Mouse (Mus musculus) intestine, embryonic 16.5 days (tissue): ENCODE measurements around the gene C5ar1. TPM values are rescaled to one million over a fixed set of nuclear protein-coding genes. Genes with fewer than 3 reads are reported as not detected.

Source experiments
- ATAC-seq: fragments of 200-750 bp; cut with Nextera tagmentation; 2 replicates; pipeline ENCODE4 v1.8.0; 2017; ENCODE audit warnings: moderate TSS enrichment, moderate library complexity
- H3K27ac ChIP-seq: fragments of 300-500 bp; sonication (generic); 2 replicates; pipeline ENCODE4 v1.5.1; 2014; ENCODE audit warnings: mild to moderate bottlenecking, low read length
- H3K27me3 ChIP-seq: fragments of 300-500 bp; sonication (generic); replicated peaks from 2 replicates; pipeline ENCODE4 v1.6.1; 2014; ENCODE audit warnings: low read length, control low read depth, mixed read lengths; ENCODE audit not compliant: control insufficient read depth, insufficient read depth
- H3K36me3 ChIP-seq: fragments of 300-500 bp; sonication (generic); 2 replicates; pipeline ENCODE4 v1.6.1; 2014; ENCODE audit warnings: low read length, control low read depth; ENCODE audit not compliant: control insufficient read depth, insufficient read depth
- H3K4me1 ChIP-seq: fragments of 300-500 bp; sonication (generic); 2 replicates; pipeline ENCODE4 v1.6.1; 2014; ENCODE audit warnings: low read length, control low read depth, mixed read lengths; ENCODE audit not compliant: control insufficient read depth, insufficient read depth
- H3K4me2 ChIP-seq: fragments of 300-500 bp; sonication (generic); 2 replicates; pipeline ENCODE4 v1.6.1; 2014; ENCODE audit warnings: low read depth, low read length, control low read depth
- H3K4me3 ChIP-seq: fragments of 300-500 bp; sonication (generic); 2 replicates; pipeline ENCODE4 v1.5.1; 2014; ENCODE audit warnings: mild to moderate bottlenecking, low read length
- H3K9ac ChIP-seq: fragments of 300-500 bp; sonication (generic); 2 replicates; pipeline ENCODE4 v1.6.1; 2014; ENCODE audit warnings: low read depth, low read length
- H3K9me3 ChIP-seq: fragments of 300-500 bp; sonication (generic); 2 replicates; pipeline ENCODE4 v1.6.1; 2016; ENCODE audit warnings: low read length, control low read depth; ENCODE audit not compliant: control insufficient read depth
- WGBS: fragments of 180-500 bp; shearing (Covaris S2); extraction: QIAGEN DNeasy Blood & Tissue Kit; methylation state at CpG from one replicate; pipeline ENCODE4 v1.1.7; 2014; 5-methylcytosine and 5-hydroxymethylcytosine counted together
- polyA plus RNA-seq: library from polyadenylated mRNA; unstranded; fragments of >200 nt; fragmentation: Nextera tagmentation; extraction: Ambion mirVana; gene quantifications from 2 replicates; pipeline ENCODE4 v1.2.1, GENCODE M21; 2015

Gene C5ar1
- polyA plus RNA-seq, 1 experiment from 2014 or later, result 1.9 TPM

DNA sequence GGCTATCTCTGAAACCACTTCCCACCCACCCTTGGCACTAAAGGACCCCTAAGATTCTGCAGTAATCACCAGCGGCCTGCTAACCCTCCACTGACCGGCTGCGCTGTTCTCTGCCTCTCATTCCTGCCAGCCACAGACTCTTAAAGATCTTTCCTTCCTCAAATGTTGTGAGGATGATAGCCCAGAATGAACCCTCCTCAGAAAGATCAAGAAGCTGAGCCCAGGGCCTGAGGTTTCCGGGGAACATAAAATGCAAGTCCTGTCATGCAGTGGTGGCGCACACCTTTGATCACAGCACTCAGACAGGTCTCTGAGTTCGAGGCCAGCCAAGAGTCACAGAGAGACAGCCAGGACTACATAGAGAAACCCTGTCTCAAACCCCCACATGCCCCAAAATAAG lies 17.1 kb downstream of the C5ar1 start:
- WGBS, result 85% methylated on average over 6 of the region's 6 CpGs
- Histone ChIP-seq H3K27me3 (no peaks in the 10 kb centered on the region), H3K36me3 (no peaks in the 10 kb centered on the region), H3K4me2 (no peak overlapping the region), H3K4me3 (no peak overlapping the region), H3K9ac (no peak overlapping the region), H3K9me3 (no peaks in the 10 kb centered on the region), H3K27ac (no peak overlapping the region), H3K4me1 (no peaks in the 10 kb centered on the region)
- ATAC-seq, result no peak

DNA sequence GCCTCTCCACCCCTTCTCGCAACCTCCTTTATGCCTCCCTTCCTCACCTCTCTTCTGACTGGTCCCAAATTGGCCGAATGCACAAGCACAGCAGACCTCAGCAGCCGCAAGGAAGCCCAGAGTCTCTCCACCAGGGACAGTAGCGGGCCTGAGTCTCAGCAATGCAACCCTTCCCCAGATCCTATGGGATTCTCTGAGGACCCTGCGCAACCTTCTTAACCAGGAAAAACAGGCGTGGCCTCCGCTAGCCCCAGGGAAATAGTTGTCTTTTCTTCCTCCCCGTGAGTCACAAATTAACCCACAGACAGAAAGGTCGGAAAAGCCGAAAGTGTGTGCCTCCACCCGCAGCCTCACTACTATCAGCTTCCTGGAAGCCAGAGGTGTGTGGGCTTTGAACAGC lies 17.6 kb downstream of the C5ar1 start:
- Histone ChIP-seq H3K9me3 (no peaks in the 10 kb centered on the region), H3K4me2 (no peak overlapping the region), H3K9ac (no peak overlapping the region), H3K4me3 (no peak overlapping the region), H3K27ac (no peak overlapping the region), H3K4me1 (no peaks in the 10 kb centered on the region), H3K27me3 (no peaks in the 10 kb centered on the region), H3K36me3 (no peaks in the 10 kb centered on the region)
- 54% methylated on average over 11 of the region's 11 CpGs for WGBS
- ATAC-seq, result no peak

DNA sequence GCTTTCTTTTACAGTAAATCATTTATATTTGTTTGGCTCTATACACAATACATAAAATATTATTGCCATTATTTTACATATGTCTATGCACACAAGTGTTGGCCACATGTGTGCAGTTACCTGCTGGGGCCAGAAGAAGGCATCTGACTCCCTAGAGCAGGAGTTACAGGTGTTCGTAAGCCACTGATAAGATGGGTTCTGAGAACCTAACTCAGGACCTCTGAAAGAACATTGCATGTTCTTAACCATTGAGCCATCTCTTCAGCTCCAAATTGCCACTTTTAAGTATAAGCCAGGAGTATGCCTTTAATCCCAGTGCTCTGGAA lies 18.4 kb downstream of the C5ar1 start:
- Histone ChIP-seq H3K36me3 (no peaks in the 10 kb centered on the region), H3K9me3 (no peaks in the 10 kb centered on the region), H3K9ac (no peak overlapping the region), H3K27ac (no peak overlapping the region), H3K4me3 (no peak overlapping the region), H3K4me2 (no peak overlapping the region), H3K27me3 (no peaks in the 10 kb centered on the region), H3K4me1 (no peaks in the 10 kb centered on the region)
- WGBS, result 90% methylated on average over 1 of the region's 1 CpGs
- ATAC-seq, result no peak

DNA sequence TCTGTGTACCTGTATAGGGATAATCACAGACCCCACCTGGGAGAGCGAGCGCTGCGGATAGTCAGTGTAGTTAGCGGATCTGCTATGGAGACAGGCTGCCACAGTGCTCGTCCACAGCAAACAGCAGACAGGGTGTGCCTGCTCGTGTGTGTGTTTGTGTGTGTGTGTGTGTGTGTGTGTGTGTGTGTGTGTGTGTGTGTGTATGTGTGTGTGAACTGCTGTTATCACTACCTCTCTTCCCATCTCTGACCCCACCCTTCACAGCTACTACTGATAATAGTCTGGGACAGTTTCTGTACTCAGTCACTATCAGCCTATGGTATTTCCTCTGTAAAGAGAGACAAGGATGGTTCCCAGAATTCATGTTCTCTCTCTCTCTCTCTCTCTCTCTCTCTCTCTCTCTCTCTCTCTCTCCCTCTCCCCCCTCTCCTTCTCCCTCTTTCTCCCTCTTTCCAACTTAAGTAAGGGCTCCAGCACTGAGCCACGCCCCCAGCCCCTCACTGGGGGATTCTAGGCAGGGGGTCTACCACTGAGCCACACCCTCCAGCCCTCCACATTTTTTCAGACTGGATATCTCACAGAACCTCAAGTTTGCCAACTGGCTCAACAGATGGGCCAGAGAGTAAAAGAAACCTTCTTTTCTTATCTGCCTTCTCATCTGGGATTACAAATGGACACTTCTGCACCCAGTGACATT lies 18.9 kb downstream of the C5ar1 start:
- Histone ChIP-seq H3K9me3 (no peaks in the 10 kb centered on the region), H3K4me2 (no peak overlapping the region), H3K36me3 (no peaks in the 10 kb centered on the region), H3K4me1 (no peaks in the 10 kb centered on the region), H3K27me3 (no peaks in the 10 kb centered on the region), H3K27ac (no peak overlapping the region), H3K9ac (no peak overlapping the region), H3K4me3 (no peak overlapping the region)
- WGBS, result 67% methylated on average over 7 of the region's 7 CpGs
- no peak; the same call in 1 of the 2 replicates for ATAC-seq

DNA sequence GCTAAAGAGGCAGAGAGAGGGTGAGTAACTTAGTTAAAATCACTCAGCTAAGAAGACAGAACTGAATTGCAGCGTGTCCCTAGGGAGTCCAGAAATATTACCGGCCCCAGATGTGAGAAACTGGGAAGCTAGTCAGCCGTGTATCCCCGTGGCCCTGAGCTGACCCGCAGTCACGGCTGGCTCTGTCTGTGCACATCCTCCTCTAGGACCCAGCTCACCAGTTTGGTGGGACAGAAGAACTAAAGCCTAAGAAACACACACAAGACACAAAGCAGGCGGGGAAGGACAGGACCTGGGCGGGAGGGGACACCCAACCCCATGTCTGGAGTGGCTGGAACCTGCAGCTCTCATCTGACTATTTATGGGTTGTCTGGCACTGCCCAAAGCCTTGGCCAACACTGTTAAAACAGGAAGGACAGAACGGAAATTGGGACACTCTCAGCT lies 19.8 kb downstream of the C5ar1 start:
- Histone ChIP-seq H3K27me3 (no peaks in the 10 kb centered on the region), H3K36me3 (no peaks in the 10 kb centered on the region), H3K4me1 (no peaks in the 10 kb centered on the region), H3K9me3 (no peaks in the 10 kb centered on the region), H3K4me2 (no peak overlapping the region), H3K4me3 (no peak overlapping the region), H3K27ac (no peak overlapping the region), H3K9ac (no peak overlapping the region)
- no peak for ATAC-seq
- 46% methylated on average over 9 of the region's 9 CpGs for WGBS

DNA sequence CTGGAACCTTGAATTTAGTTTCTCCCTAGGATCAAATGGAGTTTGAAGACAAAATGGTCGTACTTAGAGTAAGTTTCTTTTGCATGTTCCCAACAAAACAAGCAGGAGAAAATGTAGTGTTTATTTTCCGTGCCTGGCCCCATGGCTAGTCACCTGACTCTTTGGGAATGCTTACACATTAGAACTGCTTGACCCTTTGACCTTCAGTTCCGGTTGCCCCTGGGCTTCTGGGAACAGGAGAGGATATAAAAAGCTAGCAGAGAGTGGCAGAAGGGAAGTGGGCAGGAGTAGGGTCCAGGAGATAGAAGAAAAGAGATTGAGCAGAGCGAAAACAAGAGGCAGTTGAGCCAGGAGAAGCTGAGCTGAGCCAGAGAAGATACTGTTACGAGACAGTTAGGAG lies 29.5 kb downstream of the C5ar1 start:
- H3K4me1 ChIP-seq, result no peaks in the 10 kb centered on the region

DNA sequence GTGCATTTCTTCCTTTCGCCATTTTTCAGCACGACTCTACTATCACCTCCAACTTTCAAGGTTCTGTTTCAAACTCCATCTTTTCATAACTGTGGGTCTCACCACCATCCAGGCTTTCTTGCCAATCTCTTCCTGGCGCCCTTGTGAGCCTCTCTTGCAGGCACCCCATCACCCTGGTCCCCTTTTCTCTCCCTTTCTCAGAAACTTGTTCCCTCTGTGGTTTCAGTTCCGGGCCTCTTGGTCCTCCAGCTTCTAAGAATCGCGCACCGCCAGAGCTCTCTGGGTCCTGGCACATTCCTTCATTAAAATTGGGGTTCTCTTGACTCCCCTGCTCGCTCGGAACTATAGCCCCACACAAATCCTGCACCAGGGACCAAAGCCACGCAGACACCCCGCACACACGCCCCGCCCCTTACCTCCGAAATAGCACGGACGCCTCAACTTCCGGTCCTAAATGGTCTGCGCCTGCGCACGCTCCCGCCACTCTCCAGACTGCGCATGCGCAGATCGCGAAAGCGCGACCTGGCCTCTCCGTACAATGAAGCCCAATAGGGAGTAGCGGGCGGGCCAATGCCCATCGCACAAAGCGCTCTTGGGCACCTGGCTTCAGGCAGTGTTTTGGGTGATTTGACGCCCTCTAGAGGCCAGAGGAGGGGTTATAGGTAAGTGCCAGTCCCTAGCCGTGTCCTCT lies 37.6 kb downstream of the C5ar1 start, which contains the start of gene Dhx34:
TSS of gene Dhx34 (minus strand) at position 456 of the 691 bp plus-strand sequence.
- no peaks in the 10 kb centered on the region for H3K27me3 ChIP-seq
- H3K9ac ChIP-seq, result peak within 1 kb of the TSS; percentile 91
- ATAC-seq, result peak; percentile 99
- H3K27ac ChIP-seq, result peak within 1 kb of the TSS; percentile 84
- no peaks in the 10 kb centered on the region for H3K9me3 ChIP-seq
- WGBS, result under 1% methylated on average over 34 of the region's 34 CpGs
- H3K4me3 ChIP-seq, result peak within 1 kb of the TSS; percentile 76
- H3K4me2 ChIP-seq, result peak within 1 kb of the TSS; percentile 72
- H3K4me1 ChIP-seq, result peaks cover 11% of the 10 kb centered on the region
- 0 out of 2 replicates have a peak, but pooled peaks cover 6% of the 10 kb centered on the region for H3K36me3 ChIP-seq

More for the DNA sequence above, 29.5 kb downstream of the C5ar1 start:
- no peak for ATAC-seq
- Histone ChIP-seq H3K4me3 (no peak overlapping the region), H3K9me3 (no peaks in the 10 kb centered on the region), H3K4me2 (no peak overlapping the region), H3K27ac (no peak overlapping the region), H3K36me3 (no peaks in the 10 kb centered on the region), H3K27me3 (no peaks in the 10 kb centered on the region), H3K9ac (no peak overlapping the region)
- WGBS, result 31% methylated on average over 5 of the region's 5 CpGs

DNA sequence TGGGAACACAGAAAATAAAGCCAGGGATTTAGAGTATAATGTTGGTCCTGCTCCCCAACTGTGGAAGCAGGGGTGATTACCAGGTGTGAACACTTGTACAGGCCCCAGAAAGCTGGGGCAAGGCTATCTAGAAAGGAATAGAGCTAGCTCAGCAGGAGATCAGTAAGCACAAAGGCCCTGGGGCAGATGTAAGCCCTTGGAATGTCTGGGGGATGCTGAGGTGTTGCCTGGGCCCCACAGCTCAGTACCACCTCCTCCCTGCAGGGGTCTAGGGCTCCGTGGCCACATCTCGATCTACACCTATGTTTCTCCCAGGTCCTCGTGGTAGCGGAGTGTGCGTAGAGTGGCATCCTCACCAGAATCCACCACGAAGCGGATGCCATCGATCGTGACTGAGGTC lies 45.4 kb downstream of the C5ar1 start:
- 91% methylated on average over 9 of the region's 9 CpGs for WGBS
- H3K36me3 ChIP-seq, result peaks cover 14% of the 10 kb centered on the region

DNA sequence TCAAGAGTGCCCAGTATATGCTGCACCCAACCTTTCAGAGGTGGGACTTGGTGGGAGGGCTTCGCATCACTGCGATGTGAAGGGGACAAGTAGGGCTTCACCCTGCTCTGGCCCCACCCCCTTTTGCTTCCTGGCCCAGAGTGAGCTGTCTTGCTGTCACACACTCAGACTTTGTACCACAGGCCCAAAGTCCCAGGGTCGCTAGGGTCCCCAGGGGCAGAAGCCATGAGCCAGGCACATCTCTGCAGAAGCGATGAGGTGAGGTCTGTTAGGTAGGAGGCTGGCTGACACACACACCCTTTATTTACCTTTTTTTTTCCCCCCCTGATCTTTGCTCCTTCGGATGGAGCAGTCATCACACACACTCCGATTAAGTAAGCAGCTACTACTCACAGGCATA lies 46.1 kb downstream of the C5ar1 start:
- WGBS, result 83% methylated on average over 6 of the region's 6 CpGs
- H3K9ac ChIP-seq, result no peak overlapping the region
- H3K27me3 ChIP-seq, result no peaks in the 10 kb centered on the region
- ATAC-seq, result no peak
- H3K4me2 ChIP-seq, result no peak overlapping the region
- H3K4me1 ChIP-seq, result 0 out of 2 replicates have a peak, but pooled peaks cover 6% of the 10 kb centered on the region
- no peaks in the 10 kb centered on the region for H3K9me3 ChIP-seq
- H3K4me3 ChIP-seq, result no peak overlapping the region
- H3K27ac ChIP-seq, result no peak overlapping the region
- H3K36me3 ChIP-seq, result peaks cover 12% of the 10 kb centered on the region

More for the DNA sequence above, 45.4 kb downstream of the C5ar1 start:
- Histone ChIP-seq H3K9ac (no peak overlapping the region), H3K4me3 (no peak overlapping the region), H3K27me3 (no peaks in the 10 kb centered on the region), H3K27ac (no peak overlapping the region), H3K9me3 (no peaks in the 10 kb centered on the region), H3K4me2 (no peak overlapping the region), H3K4me1 (0 out of 2 replicates have a peak, but pooled peaks cover under 1% of the 10 kb centered on the region)
- ATAC-seq, result no peak
